Mouse (Mus musculus): ENCODE results near the gene Cenpf.
"Not testable (repeated sequence)": the region's sequence is repeated elsewhere in the genome, so short reads cannot be mapped to it uniquely, and the experiment has no call there.

Gene Cenpf

GRCm38 (mm10) chr1:189694391-189694790 lies 6.5 kb upstream of the Cenpf start:
- DNase-seq, result no peak

- not testable (repeated sequence) for DNase-seq
Observed at GRCm38 (mm10) chr1:189692442-189692841, 4.6 kb upstream of the Cenpf start.

- no peak for DNase-seq
Observed at GRCm38 (mm10) chr1:189689050-189689833, 1.4 kb upstream of the Cenpf start.

- no peak for DNase-seq
Observed at GRCm38 (mm10) chr1:189688388-189688750, 483 bp upstream of the Cenpf start.

- DNase-seq, result no peak
Observed at GRCm38 (mm10) chr1:189686025-189686424, 1.9 kb downstream of the Cenpf start.

GRCm38 (mm10) chr1:189684786-189685415 lies 3.0 kb downstream of the Cenpf start:
- no peak for DNase-seq

GRCm38 (mm10) chr1:189679555-189679954 lies 8.3 kb downstream of the Cenpf start:
- DNase-seq, result no peak

GRCm38 (mm10) chr1:189675953-189676352 lies 11.9 kb downstream of the Cenpf start:
- DNase-seq, result no peak

- peak in 1 of 2 experiments; percentile 40 for DNase-seq
Observed at GRCm38 (mm10) chr1:189675421-189675820, 12.5 kb downstream of the Cenpf start.

- no peak for DNase-seq
Observed at GRCm38 (mm10) chr1:189665966-189666365, 21.9 kb downstream of the Cenpf start.

- DNase-seq, result no peak
Observed at GRCm38 (mm10) chr1:189664873-189665144, 23.1 kb downstream of the Cenpf start.

- no peak for DNase-seq
Observed at GRCm38 (mm10) chr1:189664061-189664872, 23.6 kb downstream of the Cenpf start.

- DNase-seq, result no peak
Observed at GRCm38 (mm10) chr1:189663437-189663836, 24.4 kb downstream of the Cenpf start.

- peak in 1 of 2 experiments; percentile 41 for DNase-seq
Observed at GRCm38 (mm10) chr1:189661856-189662255, 26.0 kb downstream of the Cenpf start.

GRCm38 (mm10) chr1:189657406-189657805 lies 30.5 kb downstream of the Cenpf start:
- no peak for DNase-seq

- DNase-seq, result no peak
Observed at GRCm38 (mm10) chr1:189653746-189654145, 34.1 kb downstream of the Cenpf start.

- no peak for DNase-seq
Observed at GRCm38 (mm10) chr1:189646597-189646996, 41.3 kb downstream of the Cenpf start.

- no peak for DNase-seq
Observed at GRCm38 (mm10) chr1:189645371-189645770, 42.5 kb downstream of the Cenpf start.

GRCm38 (mm10) chr1:189644700-189645345 lies 43.1 kb downstream of the Cenpf start:
- no peak for DNase-seq

- DNase-seq, result no peak
Observed at GRCm38 (mm10) chr1:189639581-189639980, 48.3 kb downstream of the Cenpf start.

GRCm38 (mm10) chr1:189633791-189634190 lies 54.1 kb downstream of the Cenpf start:
- no peak for DNase-seq

GRCm38 (mm10) chr1:189631906-189632675 lies 55.8 kb downstream of the Cenpf start:
- DNase-seq, result no peak

GRCm38 (mm10) chr1:189630026-189630425 lies 57.9 kb downstream of the Cenpf start:
- no peak for DNase-seq
